Mouse (Mus musculus): ENCODE data around the gene Lingo4. TPM values are rescaled to one million over a fixed set of nuclear protein-coding genes. Genes with fewer than 3 reads are reported as not detected.
A peak's percentile ranks its signal among the peaks of the same experiment; 100 is the strongest.

The Lingo4 gene
- 0.52 and 0.53 TPM in 2 replicates for polyA plus RNA-seq (2016; fragmentation: Nextera tagmentation; extraction: Ambion mirVana)

DNA sequence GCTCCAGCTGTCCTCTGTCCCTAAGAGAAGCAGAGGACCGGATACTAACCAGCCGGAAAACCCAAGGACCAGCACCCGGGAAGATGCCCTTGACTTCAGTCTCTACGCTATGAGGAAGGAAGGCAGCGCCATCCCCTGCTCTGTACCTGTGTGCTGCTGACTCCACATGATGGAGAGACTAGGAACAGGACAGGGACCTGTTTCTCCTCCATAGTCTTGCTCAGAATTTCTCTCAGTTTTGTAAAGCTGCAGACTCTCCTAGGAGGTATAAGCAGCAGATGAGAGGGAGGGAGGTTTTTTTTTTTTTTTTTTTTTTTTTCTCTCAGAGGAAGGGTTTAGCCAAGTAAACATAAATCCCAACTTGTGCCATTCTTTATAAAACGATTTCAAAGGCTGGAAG, at the start of gene Lingo4:
Gene Lingo4 (plus strand): TSS at position 301 of the 400 bp plus-strand sequence.
- peaks cover 36% of the 10 kb centered on the region for H3K27me3 ChIP-seq
- no peaks in the 10 kb centered on the region for H3K9me3 ChIP-seq (replicated peaks)
- H3K4me3 ChIP-seq = peak within 1 kb of the TSS; percentile 28
- no peak within 1 kb of the TSS for H3K27ac ChIP-seq
- peak within 1 kb of the TSS; percentile 72 for H3K4me2 ChIP-seq (replicated peaks)
- H3K4me1 ChIP-seq = peaks cover 18% of the 10 kb centered on the region
- 77% methylated on average over 6 of the region's 6 CpGs for WGBS
- peak within 1 kb of the TSS; percentile 52 for H3K9ac ChIP-seq
- H3K36me3 ChIP-seq = no peaks in the 10 kb centered on the region
- ATAC-seq (ENCODE audit: low FRiP score) = no peak

- no peak for ATAC-seq (ENCODE audit: low FRiP score)
- Histone ChIP-seq H3K9me3 (replicated peaks) (no peaks in the 10 kb centered on the region), H3K4me2 (replicated peaks) (no peak overlapping the region), H3K4me3 (no peak overlapping the region), H3K27ac (no peak overlapping the region), H3K36me3 (no peaks in the 10 kb centered on the region), H3K4me1 (peaks cover 18% of the 10 kb centered on the region), H3K27me3 (peaks cover 41% of the 10 kb centered on the region), H3K9ac (no peak overlapping the region)
- WGBS = 5% methylated on average over 1 of the region's 1 CpGs
Measured at GRCm38 (mm10) chr3:94360812-94361211, 37.5 kb upstream of the Lingo4 start.

GRCm38 (mm10) chr3:94362138-94362537, 36.2 kb upstream of the Lingo4 start, which contains the start of gene C2cd4d:
Gene C2cd4d (plus strand): TSS chr3:94362438.
- Histone ChIP-seq H3K4me2 (replicated peaks) (peak within 1 kb of the TSS; percentile 94), H3K4me3 (peak within 1 kb of the TSS; percentile 57), H3K4me1 (peaks cover 18% of the 10 kb centered on the region), H3K9me3 (replicated peaks) (no peaks in the 10 kb centered on the region), H3K27ac (peak within 1 kb of the TSS; percentile 44; the same call in 1 of the 2 replicates), H3K27me3 (peaks cover 49% of the 10 kb centered on the region), H3K9ac (peak within 1 kb of the TSS; percentile 84), H3K36me3 (no peaks in the 10 kb centered on the region)
- no peak for ATAC-seq (ENCODE audit: low FRiP score)
- 31% methylated on average over 7 of the region's 7 CpGs for WGBS

DNA sequence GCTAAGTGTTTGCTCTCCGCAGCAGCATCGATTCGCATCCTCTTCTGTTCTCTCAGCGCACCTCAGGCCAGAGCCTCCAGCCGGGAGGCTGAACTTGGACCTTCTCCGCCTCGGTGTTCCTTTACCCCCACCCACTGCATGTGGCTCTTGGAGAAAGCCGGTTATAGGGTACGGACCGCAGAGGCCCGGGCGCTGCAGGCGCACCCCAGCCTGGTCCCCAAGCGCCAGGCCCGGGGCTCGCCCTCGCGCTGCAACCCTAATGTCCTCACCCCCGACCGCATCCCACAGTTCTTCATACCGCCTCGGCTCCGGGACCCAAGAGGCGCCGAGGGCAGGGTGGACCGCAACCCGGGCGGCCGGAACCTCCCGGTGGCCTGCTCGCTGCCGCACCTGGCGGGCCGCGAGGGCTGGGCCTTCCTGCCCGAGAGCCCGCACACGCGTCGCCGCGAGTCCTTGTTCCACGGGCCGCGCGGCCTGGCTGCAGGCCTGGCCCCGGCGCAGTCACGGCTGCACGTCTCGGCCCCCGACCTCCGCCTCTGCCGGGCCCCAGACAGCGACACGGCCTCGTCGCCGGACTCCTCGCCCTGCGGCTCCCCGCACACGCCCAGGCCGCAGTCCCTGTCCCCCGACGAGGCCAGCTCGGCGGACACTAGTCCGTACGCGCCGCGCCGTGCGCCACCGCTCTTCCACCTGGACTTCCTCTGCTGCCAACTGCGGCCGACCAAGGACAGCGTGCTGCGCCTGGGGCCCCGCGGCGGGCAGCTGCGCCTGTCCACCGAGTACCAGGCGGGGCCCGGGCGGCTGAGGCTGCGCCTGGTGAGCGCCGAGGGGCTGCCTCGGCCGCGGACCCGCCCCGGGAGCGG, 34.8 kb upstream of the Lingo4 start:
- H3K9me3 ChIP-seq (replicated peaks) = no peaks in the 10 kb centered on the region
- peak overlapping the region; percentile 84 for H3K9ac ChIP-seq
- ATAC-seq (ENCODE audit: low FRiP score) = peak; percentile 75
- peak overlapping the region; percentile 94 for H3K4me2 ChIP-seq (replicated peaks)
- H3K27ac ChIP-seq = peak overlapping the region; percentile 41
- WGBS = 6% methylated on average over 79 of the region's 97 CpGs
- H3K4me3 ChIP-seq = peak overlapping the region; percentile 57
- no peaks in the 10 kb centered on the region for H3K36me3 ChIP-seq
- H3K27me3 ChIP-seq = peaks cover 49% of the 10 kb centered on the region
- H3K4me1 ChIP-seq = peaks cover 18% of the 10 kb centered on the region

- Histone ChIP-seq H3K27me3 (peaks cover 49% of the 10 kb centered on the region), H3K4me3 (peak overlapping the region; percentile 57), H3K36me3 (no peaks in the 10 kb centered on the region), H3K9ac (peak overlapping the region; percentile 84), H3K27ac (peak overlapping the region; percentile 41), H3K4me1 (peaks cover 18% of the 10 kb centered on the region), H3K9me3 (replicated peaks) (no peaks in the 10 kb centered on the region), H3K4me2 (replicated peaks) (peak overlapping the region; percentile 94)
- ATAC-seq (ENCODE audit: low FRiP score) = peak; percentile 61
- 4% methylated on average over 22 of the region's 23 CpGs for WGBS
Measured at GRCm38 (mm10) chr3:94364154-94364526, 34.2 kb upstream of the Lingo4 start.

DNA sequence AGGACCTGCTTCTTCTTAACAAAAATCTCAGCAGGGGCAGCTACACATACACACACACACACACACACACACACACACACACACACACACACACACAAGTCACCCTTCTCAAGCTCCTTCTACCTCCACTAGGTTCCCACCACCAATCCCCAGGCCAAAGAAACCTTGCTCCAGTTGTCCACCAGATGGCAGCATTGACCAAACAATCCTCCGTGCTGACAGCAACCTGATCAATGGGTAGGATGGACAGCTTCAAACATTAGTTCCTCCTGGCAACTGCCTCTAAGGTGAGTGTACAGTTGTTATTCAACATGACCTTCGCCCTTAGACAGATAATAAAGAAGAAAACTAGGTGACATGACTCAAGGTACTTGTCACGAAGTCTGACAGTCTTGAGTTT, 31.6 kb upstream of the Lingo4 start:
- no peak overlapping the region for H3K4me2 ChIP-seq (replicated peaks)
- H3K27ac ChIP-seq = no peak overlapping the region
- H3K4me1 ChIP-seq = peaks cover 22% of the 10 kb centered on the region
- H3K4me3 ChIP-seq = no peak overlapping the region
- no peaks in the 10 kb centered on the region for H3K36me3 ChIP-seq
- peaks cover 46% of the 10 kb centered on the region for H3K27me3 ChIP-seq
- peak; percentile 14; the same call in 1 of the 2 replicates for ATAC-seq (ENCODE audit: low FRiP score)
- H3K9ac ChIP-seq = no peak overlapping the region
- 20% methylated on average over 3 of the region's 3 CpGs for WGBS
- no peaks in the 10 kb centered on the region for H3K9me3 ChIP-seq (replicated peaks)

GRCm38 (mm10) chr3:94367511-94367910, 30.8 kb upstream of the Lingo4 start:
- 82% methylated on average over 6 of the region's 6 CpGs for WGBS
- ATAC-seq (ENCODE audit: low FRiP score) = no peak
- H3K9ac ChIP-seq = no peak overlapping the region
- no peak overlapping the region for H3K27ac ChIP-seq
- no peaks in the 10 kb centered on the region for H3K36me3 ChIP-seq
- no peaks in the 10 kb centered on the region for H3K9me3 ChIP-seq (replicated peaks)
- H3K4me3 ChIP-seq = no peak overlapping the region
- peaks cover 21% of the 10 kb centered on the region for H3K4me1 ChIP-seq
- H3K4me2 ChIP-seq (replicated peaks) = no peak overlapping the region
- H3K27me3 ChIP-seq = peaks cover 39% of the 10 kb centered on the region

DNA sequence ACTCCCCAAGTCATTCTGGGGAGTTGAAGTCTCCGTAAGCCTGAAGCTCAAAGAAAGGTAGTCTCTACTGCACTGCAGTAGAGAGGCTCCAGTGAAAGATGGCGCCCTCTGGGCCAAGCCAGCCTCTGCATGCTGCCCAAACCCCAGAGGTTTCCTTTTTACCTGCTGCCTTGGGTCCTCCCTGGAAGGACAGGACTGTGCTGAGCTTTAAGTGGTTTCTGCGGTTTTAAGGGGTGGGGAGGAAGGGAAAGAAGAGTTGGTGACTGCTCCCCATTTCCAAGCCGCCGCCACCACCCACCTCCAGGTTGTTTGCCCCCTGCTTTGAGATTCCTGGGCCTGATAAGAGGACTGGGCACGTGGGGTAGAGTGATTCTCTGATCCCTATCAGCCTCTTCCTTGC, 29.7 kb upstream of the Lingo4 start:
- Histone ChIP-seq H3K4me3 (no peak overlapping the region), H3K4me1 (peaks cover 25% of the 10 kb centered on the region), H3K9ac (no peak overlapping the region), H3K36me3 (no peaks in the 10 kb centered on the region), H3K4me2 (replicated peaks) (no peak overlapping the region), H3K9me3 (replicated peaks) (no peaks in the 10 kb centered on the region), H3K27me3 (peaks cover 39% of the 10 kb centered on the region), H3K27ac (no peak overlapping the region)
- 69% methylated on average over 6 of the region's 6 CpGs for WGBS
- ATAC-seq (ENCODE audit: low FRiP score) = no peak

GRCm38 (mm10) chr3:94369709-94370108, 28.6 kb upstream of the Lingo4 start:
- H3K4me3 ChIP-seq = no peak overlapping the region
- WGBS = 63% methylated on average over 2 of the region's 2 CpGs
- H3K36me3 ChIP-seq = no peaks in the 10 kb centered on the region
- no peak overlapping the region for H3K9ac ChIP-seq
- H3K27me3 ChIP-seq = peaks cover 34% of the 10 kb centered on the region
- H3K9me3 ChIP-seq (replicated peaks) = no peaks in the 10 kb centered on the region
- no peak for ATAC-seq (ENCODE audit: low FRiP score)
- no peak overlapping the region for H3K27ac ChIP-seq
- H3K4me2 ChIP-seq (replicated peaks) = no peak overlapping the region
- H3K4me1 ChIP-seq = peaks cover 23% of the 10 kb centered on the region

- peaks cover 18% of the 10 kb centered on the region for H3K27me3 ChIP-seq
- WGBS = 6% methylated on average over 11 of the region's 11 CpGs
- no peak overlapping the region; the same call in 1 of the 2 replicates for H3K9ac ChIP-seq
- H3K4me1 ChIP-seq = peaks cover 23% of the 10 kb centered on the region
- peak overlapping the region; percentile 37 for H3K4me2 ChIP-seq (replicated peaks)
- no peaks in the 10 kb centered on the region for H3K9me3 ChIP-seq (replicated peaks)
- H3K36me3 ChIP-seq = no peaks in the 10 kb centered on the region
- no peak overlapping the region for H3K27ac ChIP-seq
- no peak overlapping the region for H3K4me3 ChIP-seq
- ATAC-seq (ENCODE audit: low FRiP score) = no peak
Measured at GRCm38 (mm10) chr3:94371637-94372036, 26.7 kb upstream of the Lingo4 start.

DNA sequence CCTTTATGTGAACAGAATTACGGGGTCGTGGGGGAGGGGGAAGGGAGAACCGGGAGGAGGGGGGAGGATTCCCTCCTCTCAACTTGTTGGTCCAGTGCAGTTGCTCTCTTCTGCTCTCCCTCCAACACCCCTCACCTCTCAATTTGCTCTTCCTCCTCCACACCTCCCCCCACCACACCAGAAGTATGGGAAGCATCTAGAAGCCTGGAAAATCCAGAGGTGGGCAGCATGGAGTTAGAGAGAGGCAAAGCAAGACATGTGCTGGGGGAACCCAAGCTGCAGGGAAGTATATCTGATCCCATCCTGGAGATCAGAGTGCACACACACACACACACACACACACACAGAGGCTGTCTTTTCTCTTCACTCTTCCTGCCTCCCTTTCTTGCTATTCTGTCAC, 26.3 kb upstream of the Lingo4 start:
- Histone ChIP-seq H3K36me3 (no peaks in the 10 kb centered on the region), H3K27me3 (peaks cover 18% of the 10 kb centered on the region), H3K4me1 (peaks cover 23% of the 10 kb centered on the region), H3K4me2 (replicated peaks) (peak overlapping the region; percentile 37), H3K9ac (no peak overlapping the region; the same call in 1 of the 2 replicates), H3K9me3 (replicated peaks) (no peaks in the 10 kb centered on the region), H3K27ac (no peak overlapping the region), H3K4me3 (no peak overlapping the region)
- 0% methylated on average over 3 of the region's 3 CpGs for WGBS
- ATAC-seq (ENCODE audit: low FRiP score) = no peak

DNA sequence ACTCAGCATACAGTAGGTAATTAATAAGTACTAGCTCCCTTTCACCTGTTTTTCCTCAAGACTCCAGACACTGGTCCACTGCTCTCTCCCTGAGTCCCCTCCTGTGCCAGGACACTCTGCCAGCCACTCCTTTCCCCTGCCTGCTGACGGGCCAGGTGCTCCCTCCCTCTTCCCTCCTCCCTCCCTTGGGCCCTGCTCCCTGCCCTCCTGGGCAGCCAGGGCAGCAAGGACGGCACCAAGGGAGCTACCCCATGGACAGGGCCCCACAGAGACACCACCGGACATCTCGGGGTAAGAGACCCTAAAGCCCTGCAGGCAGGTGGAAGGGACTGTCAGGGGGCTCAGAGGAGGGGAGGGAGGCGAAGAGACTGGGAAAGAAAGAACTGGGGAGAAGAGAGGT, 25.7 kb upstream of the Lingo4 start, which contains the start of gene Rorc:
Gene Rorc (plus strand): TSS at position 154 of the 400 bp plus-strand sequence.
- H3K4me3 ChIP-seq = peak within 1 kb of the TSS; percentile 11
- no peaks in the 10 kb centered on the region for H3K36me3 ChIP-seq
- whole genome bisulfite sequencing = 12% methylated on average over 5 of the region's 5 CpGs
- H3K27ac ChIP-seq = no peak within 1 kb of the TSS
- ATAC-seq (ENCODE audit: low FRiP score) = peak; percentile 6; the same call in 1 of the 2 replicates
- H3K27me3 ChIP-seq = peaks cover 18% of the 10 kb centered on the region
- no peaks in the 10 kb centered on the region for H3K9me3 ChIP-seq (replicated peaks)
- peaks cover 26% of the 10 kb centered on the region for H3K4me1 ChIP-seq
- peak within 1 kb of the TSS; percentile 39 for H3K9ac ChIP-seq
- peak within 1 kb of the TSS; percentile 40 for H3K4me2 ChIP-seq (replicated peaks)

Data from hindbrain, embryonic 12.5 days (tissue).